Mouse (Mus musculus) retina, postnatal 7 days (tissue): ENCODE measurements around the gene Hoxc4.

Source experiments
- DNase-seq: peaks from one replicate; pipeline ENCODE4 v3.0.0-alpha.2; 2012; ENCODE audit warnings: low read depth, low spot score

Gene Hoxc4

DNA sequence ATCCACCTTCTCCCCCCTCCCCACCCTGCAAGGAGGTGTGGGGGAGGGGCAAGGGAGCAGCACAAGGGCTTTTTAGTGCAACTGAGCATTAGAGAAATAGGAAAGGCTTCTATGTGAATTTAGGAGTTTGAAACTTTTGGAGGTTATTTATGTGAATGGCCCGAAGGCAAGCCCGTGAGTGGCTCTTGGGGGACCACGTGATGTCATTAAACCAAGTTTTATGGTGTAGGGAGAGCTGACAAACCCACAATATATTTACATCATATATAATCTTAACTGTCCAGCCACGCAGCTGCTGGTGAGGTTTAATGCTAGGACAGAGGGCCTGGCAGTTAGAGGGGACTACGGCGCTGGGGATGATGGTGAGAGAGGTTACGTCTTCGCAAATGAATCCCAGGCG, at the start of gene Hoxc4:
Hoxc4 (plus strand) TSS at position 299 of the 400 bp plus-strand sequence.
- DNase-seq = no peak

DNA sequence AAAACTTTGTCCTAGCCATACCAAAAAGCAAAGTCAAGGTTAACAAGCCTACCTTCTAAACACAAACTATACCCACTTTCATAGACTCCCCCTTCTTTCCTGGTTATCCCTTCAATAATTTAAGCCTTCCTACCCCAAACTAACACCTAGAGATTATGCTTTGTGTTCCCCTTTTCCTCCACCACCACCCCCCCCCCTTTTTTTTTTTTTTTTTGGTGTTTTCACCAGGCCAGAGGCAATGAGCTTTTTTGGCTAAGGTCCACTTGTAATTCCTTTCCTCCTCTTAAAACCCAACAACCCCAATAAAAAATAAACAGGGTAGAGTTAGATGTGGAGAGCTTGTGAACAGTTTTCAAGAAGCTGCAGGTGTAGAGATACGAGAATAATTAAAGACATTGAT, 49.4 kb upstream of the Hoxc4 start:
- no peak for DNase-seq

DNA sequence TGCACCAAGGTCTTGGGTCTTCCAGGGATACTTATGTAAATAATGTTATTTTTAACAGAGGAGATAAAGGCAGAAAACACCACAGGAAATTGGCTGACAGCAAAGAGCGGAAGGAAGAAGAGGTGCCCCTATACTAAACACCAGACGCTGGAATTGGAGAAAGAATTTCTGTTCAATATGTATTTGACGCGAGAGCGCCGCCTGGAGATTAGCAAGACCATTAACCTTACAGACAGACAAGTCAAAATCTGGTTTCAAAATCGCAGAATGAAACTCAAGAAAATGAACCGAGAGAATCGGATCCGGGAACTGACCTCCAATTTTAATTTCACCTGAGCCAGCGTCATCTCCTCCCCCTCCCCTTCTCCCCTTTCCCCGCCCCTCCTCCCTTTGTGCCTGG, 48.0 kb upstream of the Hoxc4 start:
- no peak for DNase-seq

DNA sequence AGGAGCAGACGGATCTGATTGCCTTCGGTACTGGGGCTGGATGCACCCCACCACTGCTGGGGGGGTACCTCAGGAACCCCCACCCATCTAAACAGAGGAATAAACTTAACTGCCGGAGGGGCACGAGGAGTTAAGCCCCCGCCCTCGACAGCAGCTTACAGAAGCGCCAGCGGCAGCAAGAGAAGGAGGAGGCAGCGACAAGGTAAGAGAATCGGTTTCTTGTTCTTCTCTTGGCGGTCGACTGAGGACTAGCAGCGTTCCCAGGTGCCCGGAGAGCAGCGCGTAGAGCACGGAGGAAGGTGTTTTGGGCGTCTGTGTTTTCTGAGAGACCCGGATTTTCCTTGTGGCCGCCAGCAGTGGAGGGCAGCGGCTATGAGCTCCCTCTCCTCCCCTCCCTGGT, 46.5 kb upstream of the Hoxc4 start:
- DNase-seq = no peak

DNA sequence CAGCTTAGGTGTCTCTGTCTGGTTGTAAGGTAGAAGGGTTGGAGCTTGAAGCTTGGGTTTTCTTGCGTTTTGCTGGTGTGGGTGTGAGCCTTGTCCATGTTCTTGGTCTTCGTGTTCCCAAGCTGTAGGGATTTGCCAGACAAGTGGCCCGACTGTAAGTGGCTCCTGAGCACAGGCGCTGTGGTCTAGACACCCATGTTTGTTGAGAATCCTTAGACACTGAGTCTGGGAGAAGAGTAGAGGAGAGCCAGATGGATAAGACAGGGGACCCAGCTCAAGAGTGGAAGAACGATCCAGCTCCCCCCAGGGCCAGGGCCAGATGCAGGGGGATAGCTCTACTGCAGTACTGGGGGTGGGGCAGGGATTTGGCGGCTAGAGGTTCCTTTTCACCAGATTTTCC, 46.0 kb upstream of the Hoxc4 start:
- no peak for DNase-seq

DNA sequence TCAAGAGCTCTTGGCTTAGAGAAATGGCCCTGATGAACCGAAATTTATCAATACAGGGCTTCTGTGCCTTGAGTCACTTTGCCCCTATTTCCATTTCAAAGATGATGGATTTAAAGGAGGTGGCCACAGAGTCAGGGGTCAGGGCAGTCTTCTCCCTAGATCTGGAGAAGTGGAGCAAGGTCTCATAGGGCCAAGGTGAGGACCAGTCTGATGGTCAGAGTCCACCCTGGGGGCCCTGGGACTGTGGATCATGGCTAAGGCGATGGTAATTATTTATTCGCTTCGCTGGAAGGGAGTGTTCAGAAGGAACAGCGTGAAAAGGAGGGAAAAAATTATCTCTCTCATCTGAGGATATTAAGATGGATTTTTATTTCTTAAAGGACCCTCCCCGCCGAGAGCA, 43.7 kb upstream of the Hoxc4 start:
- DNase-seq = no peak

DNA sequence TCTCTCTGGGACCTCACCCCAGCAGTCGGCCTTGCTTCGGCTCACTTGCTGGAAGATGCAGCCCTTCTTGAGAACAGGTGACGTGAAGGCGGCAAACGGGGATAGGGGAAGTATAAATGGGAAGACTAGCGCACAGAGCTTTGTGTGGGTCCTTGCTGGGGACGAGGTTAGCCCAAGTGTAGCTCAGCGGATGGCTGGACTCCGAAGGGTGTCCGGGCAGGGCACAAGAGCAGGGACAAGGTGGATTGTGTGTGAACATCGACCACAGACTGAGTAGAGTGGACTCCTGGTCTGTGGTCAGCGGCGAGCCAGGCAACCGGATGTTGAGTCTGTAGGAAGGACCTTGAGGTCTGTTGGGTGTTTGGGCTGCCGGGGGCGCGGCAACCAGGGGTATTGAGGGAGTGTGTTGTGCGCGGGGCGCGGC, 43.0 kb upstream of the Hoxc4 start:
- no peak for DNase-seq

DNA sequence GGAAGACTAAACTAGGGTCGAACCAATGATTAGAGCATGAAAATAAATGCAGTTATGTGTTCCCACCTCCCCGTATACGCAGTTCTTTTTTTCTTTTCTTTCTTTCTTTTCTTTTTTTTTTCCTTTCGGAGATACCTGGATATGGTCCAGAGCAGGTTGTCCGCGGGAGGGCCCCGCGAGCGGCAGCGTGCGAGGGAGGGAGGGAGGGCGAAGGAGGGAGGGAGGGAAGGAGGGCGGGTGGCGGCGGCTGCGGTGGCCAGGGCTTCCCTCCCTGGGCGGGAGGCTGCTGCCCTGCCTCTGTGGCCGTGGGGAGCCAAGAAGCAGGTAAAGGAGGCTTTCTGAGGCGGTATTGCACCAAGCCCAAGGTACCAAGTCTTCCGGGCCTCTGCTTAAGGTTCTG, 42.6 kb upstream of the Hoxc4 start, which contains the start of gene Hoxc9:
Hoxc9 (plus strand) TSS at position 269 of the 400 bp plus-strand sequence.
- DNase-seq = no peak

DNA sequence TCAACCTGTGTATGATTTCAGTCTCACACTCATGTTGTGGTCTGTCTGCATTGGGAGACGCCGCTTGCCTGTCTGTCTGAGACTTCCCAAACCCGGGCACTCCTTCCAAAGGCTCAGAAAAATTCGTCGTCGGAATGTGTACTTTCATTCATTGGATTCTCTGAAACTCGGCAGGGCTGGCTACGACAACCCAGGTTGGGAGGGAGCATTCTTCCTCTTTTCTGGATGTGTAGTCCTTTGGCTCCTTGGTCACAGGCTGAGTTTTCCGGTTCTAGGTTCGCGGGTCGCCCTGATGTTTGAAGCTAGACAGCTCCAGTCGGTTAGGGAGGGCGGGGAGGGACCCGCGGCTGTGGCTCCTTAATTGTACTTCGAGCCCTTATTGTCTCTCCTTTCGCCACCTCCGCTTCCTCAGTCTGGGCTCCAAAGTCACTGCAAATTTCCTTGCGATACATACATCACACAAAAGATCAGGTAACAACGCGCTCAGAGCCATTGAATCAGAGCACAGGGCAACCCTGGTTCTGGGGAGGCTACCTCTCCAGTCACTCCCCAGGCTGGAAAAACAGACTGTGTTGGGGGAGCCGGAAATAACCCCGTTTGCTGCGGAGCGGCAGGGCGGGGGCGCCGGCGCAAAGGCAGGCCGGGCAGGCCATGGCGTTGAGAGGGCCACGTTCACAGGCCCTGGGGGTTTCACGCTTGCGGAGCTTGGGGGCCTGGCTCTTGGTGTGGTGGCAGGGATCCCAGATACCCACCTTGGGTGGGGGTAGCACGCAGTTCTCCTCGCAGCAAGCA, 41.9 kb upstream of the Hoxc4 start:
- DNase-seq = no peak

DNA sequence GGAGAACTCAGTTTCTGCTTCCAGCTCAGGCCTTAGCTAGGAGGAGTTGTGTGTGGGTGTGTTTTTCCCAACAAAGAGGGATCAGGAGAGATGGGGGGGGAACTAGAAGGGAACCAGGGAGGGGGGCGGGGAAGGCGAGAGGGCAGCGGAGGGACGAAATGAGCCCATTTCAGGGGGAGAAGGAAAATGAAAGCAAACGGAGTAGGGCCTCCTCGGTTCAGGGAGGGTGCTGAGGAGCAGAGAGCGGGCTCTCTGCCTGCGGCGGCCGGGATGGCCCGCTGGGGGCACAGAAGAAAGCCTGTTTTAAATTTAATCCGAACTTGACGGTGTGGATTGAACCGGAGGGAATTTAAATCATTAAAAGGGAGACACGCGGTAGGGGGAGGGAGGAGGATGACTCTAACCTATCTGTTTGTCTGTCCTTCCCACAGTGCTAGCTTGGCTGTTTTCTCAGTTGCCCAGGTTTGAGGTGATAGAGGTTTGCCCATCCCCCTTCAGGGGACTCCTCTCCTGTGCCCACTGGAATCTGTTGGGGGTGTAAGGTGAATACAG, 41.2 kb upstream of the Hoxc4 start:
- DNase-seq = no peak

DNA sequence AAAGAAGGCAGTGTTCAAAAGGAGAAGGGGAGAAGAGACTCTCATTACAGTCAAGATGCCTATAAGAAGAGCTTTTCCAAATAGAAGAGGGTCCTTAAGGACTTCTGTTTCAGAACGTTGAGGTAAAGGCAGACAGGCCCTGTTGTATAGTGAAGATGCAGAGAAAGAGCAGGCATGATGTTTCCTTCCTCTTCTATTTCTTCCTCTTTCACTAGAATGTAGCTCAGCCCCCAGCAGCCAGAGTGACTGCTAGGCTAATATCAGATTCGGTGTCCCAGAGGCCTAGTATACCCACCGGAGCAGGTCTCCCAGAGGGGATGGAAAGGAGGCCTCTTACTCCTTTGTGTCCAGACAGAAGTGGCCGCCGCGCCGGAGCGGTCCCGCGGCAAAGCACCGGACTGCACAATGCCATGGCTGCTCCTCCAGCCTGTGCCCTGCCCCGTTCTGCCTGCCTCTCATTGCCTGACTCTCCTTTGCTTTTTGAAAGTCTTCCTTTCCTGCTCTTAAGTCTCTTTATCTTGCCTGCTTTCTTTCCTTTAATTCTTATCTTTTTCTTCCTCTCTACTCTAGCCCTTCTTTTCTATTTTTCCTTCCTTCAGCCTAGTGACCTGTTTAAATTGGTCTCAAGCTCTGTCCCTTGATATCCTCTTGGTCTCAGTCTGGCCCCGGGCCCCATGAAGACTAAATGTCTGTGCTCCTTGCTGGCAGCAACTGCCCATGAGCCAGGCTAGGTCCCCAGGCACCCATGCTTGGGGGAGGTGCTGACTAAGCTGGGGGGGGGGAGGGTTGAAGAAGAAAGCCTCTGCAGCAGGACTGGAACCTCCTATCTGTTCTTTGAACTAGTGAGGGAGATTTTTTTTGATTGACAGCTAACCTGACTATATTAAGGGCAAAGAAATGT, 39.9 kb upstream of the Hoxc4 start:
- no peak for DNase-seq

DNA sequence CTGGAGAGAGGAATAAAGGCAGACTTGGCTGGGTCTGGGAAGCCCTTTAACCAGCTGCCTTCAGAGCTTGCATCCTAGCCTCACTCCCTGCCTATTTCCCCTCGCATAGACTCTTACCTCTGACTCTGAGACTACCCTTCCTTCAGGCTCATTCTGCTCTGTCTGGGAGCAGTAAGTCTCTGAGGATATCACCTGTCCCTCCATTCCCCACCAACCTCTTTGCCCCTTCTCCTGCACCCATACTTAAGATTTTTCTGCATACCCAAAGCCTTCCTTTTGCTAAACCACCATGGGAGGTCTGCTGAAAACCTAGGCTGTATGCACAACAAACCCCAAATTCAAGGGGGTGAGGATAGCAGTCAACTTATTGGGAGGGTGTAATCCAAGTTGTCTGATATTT, 38.8 kb upstream of the Hoxc4 start:
- no peak for DNase-seq

DNA sequence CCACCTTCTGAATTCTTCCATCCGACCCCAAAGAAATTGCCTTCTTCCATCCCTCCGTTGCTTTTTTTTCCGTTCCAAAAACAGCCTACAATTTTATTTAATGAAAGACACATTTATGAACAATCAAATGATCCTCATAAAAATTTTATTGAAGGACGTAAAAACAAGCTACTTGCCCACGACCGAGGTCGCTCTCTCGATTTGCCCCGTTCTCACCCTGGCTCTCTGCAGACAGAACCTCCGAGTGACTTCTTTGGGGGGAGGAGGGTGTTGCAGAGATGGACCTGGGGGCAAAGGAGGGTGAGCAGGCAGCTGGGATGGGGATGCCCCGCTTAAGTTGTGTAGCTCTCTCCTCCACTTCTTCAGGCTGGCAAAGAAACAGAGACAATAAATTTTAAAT, 38.4 kb upstream of the Hoxc4 start:
- no peak for DNase-seq

DNA sequence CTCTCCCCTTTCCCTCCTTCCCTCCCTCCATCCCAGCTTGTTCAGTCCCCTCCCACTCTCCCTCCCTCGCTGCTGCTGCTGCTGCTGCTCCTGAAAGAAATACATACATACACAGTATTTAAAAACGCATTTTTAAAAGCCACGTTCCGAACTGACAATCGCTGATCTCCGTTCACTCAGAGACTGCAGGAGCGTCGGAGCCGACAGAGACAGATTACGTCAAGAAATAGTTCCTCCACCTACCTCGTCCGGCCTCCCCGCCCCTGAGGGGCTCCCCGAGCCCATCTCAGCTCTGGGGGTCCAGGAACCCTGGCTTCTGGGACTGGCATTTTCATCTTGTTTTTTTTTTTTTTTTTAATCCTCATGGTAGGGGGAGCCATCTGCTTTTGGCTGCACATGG, 37.8 kb upstream of the Hoxc4 start:
- DNase-seq = no peak

DNA sequence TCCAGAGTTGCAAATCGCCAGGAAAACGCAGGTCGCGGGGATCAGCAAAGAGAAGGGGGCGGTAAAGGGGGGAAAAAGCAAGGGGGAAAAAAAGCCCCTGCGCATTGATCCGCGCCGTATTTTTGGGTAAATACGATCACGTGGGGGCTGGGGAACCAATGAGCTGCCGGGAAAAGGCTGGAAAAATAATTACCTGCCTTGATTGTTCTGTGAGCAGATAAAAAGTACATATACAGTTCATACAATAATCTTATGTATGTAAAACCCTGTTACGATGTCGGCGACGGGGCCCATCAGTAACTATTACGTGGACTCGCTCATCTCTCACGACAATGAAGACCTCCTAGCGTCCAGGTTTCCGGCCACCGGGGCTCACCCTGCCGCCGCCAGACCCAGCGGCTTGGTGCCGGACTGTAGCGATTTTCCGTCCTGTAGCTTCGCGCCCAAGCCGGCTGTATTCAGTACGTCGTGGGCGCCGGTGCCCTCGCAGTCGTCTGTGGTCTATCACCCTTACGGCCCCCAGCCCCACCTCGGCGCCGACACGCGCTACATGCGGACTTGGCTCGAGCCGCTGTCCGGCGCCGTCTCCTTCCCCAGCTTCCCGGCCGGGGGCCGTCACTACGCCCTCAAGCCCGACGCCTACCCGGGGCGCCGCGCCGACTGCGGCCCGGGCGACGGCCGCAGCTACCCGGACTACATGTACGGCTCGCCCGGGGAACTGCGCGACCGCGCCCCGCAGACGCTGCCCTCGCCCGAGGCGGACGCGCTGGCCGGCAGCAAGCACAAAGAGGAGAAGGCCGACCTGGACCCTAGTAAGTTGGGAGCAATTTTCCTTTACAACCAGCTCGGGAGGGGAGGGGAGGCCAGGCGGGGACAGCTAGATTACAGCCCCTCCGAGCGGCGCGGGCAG, 37.1 kb upstream of the Hoxc4 start:
- DNase-seq = no peak

DNA sequence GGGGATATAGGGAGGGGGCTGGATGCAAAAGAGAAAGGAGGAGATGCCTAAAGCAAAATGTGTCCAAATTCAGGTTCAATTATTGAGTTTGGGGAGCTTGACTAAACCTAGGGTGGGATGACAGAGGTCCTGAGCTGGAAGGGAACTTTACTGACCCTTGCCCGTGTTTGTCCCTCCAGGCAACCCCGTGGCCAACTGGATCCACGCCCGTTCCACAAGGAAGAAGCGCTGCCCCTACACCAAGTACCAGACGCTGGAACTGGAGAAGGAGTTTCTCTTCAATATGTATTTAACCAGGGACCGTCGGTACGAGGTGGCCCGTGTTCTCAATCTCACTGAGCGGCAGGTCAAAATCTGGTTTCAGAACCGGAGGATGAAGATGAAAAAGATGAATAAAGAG, 35.0 kb upstream of the Hoxc4 start:
- DNase-seq = no peak

DNA sequence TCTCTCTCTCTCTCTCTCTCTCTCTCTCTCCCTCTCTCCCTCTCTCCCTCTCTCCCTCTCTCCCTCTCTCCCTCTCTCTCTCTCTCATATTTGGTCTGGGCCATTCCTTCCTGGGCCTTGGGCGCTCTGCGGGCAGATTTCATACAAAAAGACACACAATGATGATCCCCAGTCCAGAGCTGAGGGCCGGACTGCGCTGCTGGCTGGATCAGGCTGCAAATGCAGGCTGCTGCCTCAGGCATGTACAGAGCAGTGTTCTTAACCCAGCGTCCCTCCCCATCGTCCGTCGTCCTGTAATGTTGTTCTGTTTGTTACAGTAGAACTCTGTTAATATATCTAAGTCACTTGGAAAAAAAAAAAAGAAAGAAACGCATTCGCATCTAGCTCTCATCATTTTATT, 34.2 kb upstream of the Hoxc4 start:
- no peak for DNase-seq

DNA sequence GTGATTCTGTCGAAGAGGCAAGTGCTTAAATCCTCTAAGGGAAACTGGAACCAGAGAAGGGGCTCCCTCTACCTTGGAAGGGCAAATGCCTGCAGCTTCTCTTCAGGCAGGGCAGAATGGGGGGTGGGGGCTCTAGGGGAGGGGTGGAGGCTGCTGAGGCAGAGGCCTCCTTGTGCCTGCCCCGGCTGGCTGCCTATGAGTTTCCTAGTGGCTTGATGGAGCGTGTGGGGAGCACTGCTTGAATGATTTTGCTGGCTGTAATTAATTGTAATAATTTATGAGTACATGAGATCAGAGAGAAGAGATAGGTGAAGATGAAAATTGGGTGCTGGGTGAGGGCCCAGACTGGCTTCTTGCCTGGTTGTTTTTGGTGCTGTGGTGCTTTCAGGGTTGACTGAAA, 33.8 kb upstream of the Hoxc4 start:
- DNase-seq = no peak

DNA sequence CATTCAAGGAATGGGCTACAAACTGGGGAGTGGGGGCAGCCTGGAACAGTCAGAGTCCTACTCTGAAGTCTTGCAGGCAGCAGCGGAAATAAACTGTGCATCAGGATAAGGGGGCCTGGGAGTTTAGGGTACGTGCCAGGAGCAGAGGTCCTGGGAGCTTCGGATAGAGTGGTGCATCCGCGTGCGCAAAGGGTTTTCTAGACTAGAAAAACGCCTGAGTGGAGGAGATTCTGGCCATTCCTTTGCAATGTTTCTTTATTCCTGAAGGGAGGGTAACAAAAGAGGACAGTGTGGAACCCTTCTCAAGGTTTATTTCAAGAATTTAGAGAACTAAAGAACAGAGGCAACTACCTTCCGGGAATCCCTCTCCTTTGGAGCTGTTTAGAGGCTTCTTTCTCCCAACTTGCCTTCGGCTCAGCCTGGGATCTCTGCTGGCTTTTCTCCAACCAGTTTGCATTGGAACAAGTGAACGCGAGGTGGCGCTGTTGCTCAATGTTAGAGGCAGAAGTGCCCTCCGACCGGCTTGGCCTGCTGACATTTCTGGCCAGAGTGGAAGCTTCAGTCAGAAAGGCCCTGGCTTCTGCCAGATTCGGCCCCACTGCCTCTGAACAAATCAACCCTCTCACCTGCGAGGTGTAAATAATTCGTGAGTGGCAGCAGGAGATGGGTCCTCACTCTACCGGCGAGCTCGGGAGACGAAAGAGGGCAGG, 31.5 kb upstream of the Hoxc4 start:
- DNase-seq = peak; percentile 93

DNA sequence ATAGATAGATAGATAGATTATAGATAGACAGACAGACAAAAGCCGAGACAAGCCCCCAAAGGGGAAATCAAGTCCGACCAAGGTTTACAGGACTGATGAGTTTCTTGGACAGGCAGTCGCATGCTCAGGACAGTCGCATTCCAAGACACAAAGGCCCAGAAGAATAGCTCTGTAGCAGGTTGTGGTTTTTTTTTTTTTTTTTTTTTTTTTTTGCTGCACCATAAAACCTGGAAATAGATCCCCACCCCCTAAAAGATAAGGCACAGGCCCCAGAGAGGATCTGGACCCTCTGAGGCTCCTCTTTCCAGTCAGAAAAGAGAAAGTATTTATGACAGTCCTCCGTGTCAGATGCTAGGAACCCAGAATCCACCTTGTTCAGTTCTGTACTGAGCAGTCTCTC, 30.7 kb upstream of the Hoxc4 start:
- DNase-seq = no peak
